Mouse (Mus musculus): ENCODE data around the gene Jsrp1.

DNA sequence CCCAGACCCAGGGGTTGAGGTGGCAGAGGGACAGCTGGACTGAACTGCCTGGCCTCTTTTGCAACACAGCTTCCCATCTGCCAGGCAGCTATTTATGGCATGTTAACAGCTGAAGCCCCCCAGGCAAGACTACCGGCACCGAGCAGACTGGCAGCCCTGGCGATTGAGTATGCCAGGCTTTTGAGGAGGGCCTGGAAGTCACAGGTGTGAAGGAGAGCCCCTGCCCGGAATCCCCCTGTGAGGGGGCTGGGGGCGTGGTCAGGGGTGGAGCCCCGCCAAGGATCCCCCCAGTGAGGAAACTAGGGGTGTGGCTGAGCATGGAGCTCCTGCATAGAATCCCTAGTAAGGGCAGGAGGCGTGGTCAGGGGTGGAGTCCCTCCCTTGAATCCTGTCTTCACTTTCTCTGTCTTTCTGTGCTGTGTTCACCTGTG, 23.7 kb upstream of the Jsrp1 start:
- TF ChIP-seq CTCF (conservative IDR thresholded peaks at IDR 0.05; ENCODE audit: low read length) (no peak), POU5F1 (IDR thresholded peaks at IDR 0.05; ENCODE audit: borderline replicate concordance, low read length) (no peak)

Data from E14TG2a.4 (cell line).